Mouse (Mus musculus): ENCODE measurements around the gene Nudt4.

Nudt4 gene

DNA sequence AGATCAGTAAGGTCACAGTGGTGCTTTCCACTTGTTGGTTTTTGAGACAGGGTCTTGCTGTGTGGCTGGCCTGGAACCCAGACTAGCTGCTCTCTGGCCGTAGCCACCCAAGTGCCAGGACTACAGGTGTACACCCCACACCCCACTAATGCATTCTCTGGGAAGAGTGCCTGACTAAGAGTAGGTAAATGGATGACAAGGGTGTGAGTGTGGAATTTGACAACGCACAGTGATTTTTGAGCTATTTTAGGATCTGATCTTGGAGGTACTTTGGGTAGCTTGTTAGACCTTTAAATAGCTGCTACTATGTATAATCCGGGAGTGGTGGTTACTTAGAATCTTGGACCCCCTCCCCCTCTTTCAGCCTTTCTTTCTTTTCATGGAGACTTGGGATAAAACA is 24.7 kb downstream of the Nudt4 start:
- DNase-seq (ENCODE audit: low read depth, low spot score), result no peak

DNA sequence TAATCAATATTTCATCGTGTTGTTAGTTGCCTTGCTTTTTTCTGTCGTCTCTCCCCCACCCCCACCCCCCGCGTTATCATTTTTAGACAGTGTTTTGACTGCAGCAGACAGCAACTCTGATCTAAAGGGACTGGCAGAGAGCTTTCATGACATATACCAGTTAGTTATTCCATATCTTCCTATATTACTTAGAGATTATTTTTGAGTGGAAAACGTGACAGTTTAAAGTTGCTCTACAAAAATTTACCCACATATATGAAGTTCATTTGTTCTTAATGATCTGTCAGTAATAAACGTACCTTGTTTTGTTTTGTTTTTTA is 27.8 kb downstream of the Nudt4 start:
- no peak for DNase-seq (ENCODE audit: low read depth, low spot score)

DNA sequence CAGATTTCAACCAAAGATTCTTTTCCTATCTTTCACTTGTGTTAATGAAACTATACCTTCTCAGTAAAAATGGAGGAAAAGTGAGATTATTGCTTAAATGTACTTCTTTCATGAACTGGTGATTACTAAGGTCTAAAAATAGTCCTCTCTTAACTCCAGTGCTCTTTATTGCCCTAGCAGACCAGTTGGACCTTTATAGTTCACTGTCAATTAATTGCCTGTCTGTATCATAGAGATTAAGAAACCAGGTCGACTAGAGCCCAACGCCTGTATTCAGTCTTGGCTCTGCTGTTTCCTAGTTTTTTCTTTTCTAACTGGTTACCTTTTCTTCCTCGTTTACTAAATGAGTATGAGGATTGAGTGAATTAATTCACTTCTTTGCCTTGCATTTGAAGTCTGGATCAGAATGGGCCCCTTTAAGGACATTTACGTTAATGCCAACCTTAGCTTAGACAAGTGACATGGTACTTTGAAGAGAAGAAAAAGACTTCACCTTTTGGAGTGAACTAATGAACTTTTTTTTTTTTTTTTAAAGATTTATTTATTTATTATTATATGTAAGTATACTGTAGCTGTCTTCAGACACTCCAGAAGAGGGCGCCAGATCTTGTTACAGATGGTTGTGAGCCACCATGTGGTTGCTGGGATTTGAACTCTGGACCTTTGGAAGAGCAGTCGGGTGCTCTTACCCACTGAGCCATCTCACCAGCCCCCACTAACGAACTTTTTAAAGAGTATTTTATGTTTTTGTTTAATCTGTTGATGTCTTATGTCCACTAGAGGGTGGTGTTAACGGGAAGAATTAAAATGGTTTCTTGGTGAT is 28.3 kb downstream of the Nudt4 start:
- no peak for DNase-seq (ENCODE audit: low read depth, low spot score)

DNA sequence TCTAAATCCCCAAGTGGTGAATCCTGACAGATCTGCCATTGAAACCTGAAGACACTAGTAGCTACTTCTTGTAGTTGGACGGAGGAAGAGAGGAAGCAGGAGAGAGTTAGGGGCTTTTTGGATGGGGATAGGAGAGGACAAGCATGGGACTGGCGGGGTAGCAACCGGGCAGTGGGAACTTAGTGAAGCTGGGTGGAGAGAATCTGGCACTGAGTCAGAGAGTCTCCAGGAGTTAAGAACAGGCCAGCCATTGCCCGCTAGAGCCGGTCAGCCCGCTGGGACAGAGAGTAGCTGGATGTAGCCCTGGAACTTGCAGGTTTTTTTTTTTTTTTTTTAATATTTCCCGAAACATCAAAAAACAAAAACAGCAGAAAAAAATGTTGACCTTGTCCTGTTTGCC is 30.6 kb downstream of the Nudt4 start:
- DNase-seq (ENCODE audit: low read depth, low spot score), result no peak

DNA sequence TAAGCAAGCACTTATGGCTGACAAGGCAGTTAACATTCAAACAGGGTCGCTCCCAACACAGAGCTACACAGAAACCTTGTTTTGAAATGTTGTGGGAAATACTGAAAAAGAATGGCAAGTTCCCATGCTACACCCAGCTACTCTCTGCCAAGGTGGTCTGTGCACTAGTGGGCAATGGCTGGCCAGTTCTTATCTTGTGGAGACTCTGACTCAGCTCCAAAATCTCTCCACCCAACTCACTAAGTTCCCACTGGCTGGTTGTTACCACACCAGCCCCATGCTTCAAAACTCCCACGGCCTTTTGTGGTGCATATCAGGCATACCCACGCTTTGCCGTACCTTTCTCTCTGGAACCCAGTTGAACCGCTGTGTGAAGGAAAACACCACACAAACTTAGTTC is 31.0 kb downstream of the Nudt4 start:
- DNase-seq (ENCODE audit: low read depth, low spot score), result no peak

DNA sequence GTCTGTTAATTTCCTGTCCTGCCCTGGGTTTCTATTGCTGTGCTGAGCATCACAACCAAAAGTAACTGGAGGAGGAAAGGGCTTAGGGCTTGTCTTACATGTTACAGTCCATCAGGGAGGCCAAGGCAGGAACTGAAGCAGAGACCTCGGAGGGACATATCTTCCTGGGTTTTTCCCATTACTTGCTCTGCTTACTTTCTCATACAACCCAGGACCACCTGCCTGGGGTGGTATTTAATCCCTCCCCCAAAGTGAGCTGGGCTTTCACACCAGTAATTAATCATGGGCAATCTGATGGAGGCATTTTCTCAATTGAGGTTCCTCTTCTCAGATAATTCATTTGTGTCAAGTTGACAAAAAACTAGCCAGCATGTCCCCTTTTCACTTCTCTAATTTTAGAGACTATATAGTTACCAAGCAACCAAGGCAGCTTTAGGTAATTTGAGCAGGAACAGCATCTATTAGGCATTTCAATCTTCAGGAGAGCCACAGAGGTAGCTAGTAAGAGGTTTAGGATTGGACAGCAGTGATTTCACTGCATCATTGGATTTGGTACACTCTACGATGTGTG is 33.3 kb downstream of the Nudt4 start:
- no peak for DNase-seq (ENCODE audit: low read depth, low spot score)

GRCm38 (mm10) chr10:95526495-95527122 is 37.3 kb downstream of the Nudt4 start:
- DNase-seq (ENCODE audit: low read depth, low spot score), result no peak

- no peak for DNase-seq (ENCODE audit: low read depth, low spot score)
Observed at GRCm38 (mm10) chr10:95525871-95526270, 38.1 kb downstream of the Nudt4 start.

DNA sequence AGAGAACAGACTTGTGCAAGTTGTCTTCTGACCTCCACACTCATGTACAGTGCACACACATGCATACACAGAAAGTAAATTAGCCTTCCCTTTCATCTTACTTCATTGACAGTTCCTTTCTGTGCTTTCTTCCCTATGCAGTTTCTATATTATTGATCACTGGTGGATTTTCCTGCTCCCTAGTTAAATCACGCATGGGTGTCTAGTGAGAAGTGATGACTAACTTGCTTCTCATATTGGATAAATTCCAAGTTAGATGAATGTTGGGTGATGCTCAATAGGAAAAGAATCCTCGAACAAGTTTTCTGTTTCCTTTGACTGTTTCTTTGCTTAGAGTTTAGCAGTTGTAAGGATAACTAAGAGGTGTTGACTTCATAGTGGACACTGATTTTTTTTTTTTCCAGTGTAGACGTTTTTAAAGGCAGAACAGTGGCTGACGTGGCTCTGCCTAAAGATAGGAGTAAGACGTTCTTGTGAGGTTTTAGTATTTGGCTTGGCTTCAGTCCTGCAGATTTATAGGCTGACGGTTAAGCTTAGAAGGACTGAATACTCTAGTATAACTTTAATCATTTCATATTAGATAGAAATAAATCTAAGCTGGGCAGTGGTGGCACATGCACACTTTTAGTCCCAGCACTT is 38.8 kb downstream of the Nudt4 start:
- DNase-seq (ENCODE audit: low read depth, low spot score), result no peak

- no peak for DNase-seq (ENCODE audit: low read depth, low spot score)
Observed at GRCm38 (mm10) chr10:95517656-95518055, 46.3 kb downstream of the Nudt4 start.

DNA sequence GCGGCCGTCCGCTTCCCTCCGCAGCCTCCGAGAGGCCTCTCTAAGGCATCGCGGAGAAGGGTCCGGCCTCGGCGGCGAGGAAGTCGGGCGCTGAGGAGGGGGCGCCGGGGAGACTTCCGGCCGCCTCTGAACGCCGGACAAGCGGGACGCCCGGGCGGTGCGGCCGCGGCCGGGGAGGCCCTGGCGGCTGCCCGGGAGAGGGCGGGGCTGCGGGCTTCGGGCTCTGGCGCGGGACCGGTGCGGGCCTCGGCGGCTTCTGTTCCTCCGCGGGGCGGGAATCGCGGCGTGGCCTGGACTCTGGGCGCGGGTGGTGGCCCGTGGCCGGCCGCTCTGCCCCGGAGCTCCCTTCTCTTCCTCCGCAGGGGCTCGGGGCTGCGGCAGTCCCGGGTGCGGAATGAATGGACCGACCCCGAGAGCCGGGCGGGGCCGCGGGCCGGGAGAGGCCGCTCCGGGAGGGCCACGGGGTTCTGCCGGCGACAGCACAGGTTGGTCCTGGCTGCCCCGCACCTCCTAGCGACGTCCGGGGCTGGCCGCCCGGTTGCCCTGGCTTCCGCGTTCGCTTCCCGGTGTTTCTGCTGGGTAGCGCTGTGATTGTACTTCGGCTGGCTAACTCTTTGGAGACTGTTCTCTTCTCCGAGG is 48.5 kb downstream of the Nudt4 start:
- peak; percentile 44 for DNase-seq (ENCODE audit: low read depth, low spot score)

- peak; percentile 100 for DNase-seq (ENCODE audit: low read depth, low spot score)
Observed at GRCm38 (mm10) chr10:95514656-95515292, 49.2 kb downstream of the Nudt4 start, which contains the start of gene Ube2n. TSS of gene Ube2n (plus strand) at chr10:95515145.

DNA sequence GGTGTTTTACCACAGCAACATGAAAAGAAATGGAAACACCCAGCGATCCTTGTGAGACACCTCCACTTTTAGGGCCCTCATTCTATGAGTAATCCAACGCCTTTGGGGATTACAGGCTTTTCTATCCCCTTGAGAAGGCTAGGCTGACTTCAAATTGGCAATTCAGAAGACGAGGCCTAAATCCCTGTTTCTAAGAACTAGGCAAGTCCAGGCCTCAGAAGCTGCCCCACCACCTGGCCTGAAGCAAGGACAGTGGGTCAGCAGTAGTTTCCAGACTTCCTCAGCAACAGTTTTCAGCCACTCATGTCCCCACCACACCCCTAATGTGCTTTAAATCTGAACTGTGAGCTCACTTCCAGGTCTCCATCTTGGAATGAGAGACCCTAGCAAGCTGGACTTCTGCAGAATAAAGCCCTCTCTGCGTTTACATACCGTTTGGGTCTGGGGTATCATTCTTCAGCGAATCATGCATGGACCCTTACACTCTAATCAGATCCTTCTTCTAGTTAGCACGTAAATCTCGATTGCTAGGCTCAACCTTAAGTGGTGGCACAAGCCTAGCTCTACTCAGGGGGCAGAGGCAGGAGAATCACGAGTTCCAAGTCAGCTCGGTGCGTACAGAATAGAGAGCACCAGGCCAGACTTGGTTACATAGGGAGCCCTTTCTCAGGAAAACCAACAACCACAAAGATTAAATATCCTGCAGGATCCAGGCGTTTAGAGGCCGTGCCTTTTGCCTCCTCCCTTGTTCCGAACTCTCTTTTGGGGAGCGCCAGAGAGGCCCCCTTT is 50.0 kb downstream of the Nudt4 start:
- DNase-seq (ENCODE audit: low read depth, low spot score), result peak; percentile 42

DNA sequence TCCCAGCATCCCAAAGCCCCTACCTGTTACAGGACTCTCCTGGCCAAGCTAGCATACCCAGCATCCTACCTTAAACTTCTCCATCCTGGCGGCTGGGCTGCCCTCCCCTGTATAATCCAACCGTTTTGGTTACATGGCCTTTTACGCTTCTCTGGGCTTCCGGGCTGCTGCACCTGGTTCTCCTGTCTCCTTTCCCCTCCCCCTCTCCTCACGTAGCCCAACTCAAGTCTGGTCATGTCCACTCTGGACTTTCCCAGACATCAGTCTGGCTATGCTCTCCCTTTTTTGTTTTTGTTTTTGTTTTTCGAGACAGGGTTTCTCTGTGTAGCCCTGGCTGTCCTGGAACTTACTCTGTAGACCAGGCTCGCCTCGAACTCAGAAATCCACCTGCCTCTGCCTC is 51.3 kb downstream of the Nudt4 start:
- peak; percentile 39 for DNase-seq (ENCODE audit: low read depth, low spot score)

GRCm38 (mm10) chr10:95509263-95509662 is 54.7 kb downstream of the Nudt4 start:
- DNase-seq (ENCODE audit: low read depth, low spot score), result no peak

- DNase-seq (ENCODE audit: low read depth, low spot score), result no peak
Observed at GRCm38 (mm10) chr10:95508793-95509192, 55.2 kb downstream of the Nudt4 start.

GRCm38 (mm10) chr10:95508126-95508525 is 55.8 kb downstream of the Nudt4 start:
- DNase-seq (ENCODE audit: low read depth, low spot score), result no peak

DNA sequence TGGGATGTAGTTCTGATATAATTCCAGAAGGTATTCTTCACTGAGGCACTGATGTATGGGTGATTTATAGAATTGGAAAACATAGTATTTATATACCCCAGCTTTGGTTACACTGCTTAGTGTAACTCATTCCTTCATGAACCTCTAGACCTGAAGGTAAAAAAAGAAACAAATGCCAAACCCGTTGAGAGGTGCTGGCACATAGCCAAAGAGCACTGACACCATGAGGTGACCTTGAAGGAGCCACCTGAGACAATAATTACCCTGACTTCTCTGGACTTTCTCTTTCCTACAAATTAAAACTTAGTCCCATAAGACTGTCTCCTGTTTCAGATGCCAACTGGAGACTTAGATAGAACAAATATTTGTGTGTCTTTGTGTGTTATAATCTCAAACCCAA is 59.6 kb downstream of the Nudt4 start:
- DNase-seq (ENCODE audit: low read depth, low spot score), result no peak

GRCm38 (mm10) chr10:95503443-95504235 is 60.3 kb downstream of the Nudt4 start:
- no peak for DNase-seq (ENCODE audit: low read depth, low spot score)
